Mouse (Mus musculus): ENCODE measurements at regions not wholly inside any gene's neighbourhood (a gene's known extent, or its start where the extent isn't known, plus 50 kb on each side); places are given as distances from the start of the nearest gene placed in this dataset.

DNA sequence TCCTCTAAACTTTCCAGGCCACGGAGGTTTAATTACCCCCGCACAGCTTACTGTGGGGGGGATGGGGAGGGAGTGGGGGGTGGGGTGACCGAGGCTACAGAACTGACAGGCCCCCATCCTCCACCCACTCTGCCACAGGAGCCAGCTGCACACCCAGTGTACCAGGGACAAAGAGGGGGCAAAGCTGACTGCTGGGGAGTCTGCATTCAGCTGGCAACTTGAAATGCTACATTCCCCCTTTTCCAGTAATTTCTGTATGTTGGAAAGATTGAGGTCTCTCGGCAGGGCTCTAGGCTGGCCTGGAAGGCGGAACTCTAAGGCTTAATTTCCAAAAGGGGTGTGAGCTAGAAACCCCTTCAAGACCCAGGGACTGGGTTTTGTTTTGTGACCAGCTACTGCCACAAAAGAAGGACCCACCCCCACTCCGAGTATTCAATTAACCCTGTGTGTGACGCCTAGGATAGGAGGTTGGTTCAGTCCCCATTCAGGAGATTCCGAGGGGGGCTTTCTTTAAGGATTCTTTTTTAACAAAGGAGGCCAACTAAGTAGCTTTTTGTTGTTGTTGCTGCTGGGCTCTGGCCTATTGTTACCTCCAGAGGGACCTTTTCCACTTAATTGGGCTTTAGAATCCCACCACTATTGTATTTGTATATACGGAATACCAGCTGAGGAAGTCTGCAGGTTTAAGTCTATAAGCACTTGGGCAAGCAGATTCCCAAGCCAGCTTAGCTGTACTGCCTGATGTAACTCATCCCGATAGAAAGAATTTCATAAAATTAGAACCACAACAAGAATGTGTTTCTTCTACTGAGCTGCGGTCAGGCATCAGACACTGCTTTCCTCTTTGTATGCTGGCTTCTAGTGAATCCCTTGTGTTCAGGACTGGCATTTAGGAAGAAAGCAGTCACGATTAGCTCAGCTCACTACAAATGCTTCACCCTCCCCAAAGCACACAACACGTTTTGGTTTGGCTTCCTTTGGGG, 191.2 kb downstream of the Sox11 start:
- no peak for ATAC-seq (replicated peaks; ENCODE audit: poor library complexity, severe bottlenecking)

GRCm38 (mm10) chr12:27143310-27143709, 199.1 kb downstream of the Sox11 start:
- ATAC-seq (replicated peaks; ENCODE audit: poor library complexity, severe bottlenecking) = no peak

- ATAC-seq (replicated peaks; ENCODE audit: poor library complexity, severe bottlenecking) = no peak
Measured at GRCm38 (mm10) chr12:27140335-27140702, 202.1 kb downstream of the Sox11 start.

GRCm38 (mm10) chr12:27139683-27140334, 202.6 kb downstream of the Sox11 start:
- ATAC-seq (replicated peaks; ENCODE audit: poor library complexity, severe bottlenecking) = no peak

DNA sequence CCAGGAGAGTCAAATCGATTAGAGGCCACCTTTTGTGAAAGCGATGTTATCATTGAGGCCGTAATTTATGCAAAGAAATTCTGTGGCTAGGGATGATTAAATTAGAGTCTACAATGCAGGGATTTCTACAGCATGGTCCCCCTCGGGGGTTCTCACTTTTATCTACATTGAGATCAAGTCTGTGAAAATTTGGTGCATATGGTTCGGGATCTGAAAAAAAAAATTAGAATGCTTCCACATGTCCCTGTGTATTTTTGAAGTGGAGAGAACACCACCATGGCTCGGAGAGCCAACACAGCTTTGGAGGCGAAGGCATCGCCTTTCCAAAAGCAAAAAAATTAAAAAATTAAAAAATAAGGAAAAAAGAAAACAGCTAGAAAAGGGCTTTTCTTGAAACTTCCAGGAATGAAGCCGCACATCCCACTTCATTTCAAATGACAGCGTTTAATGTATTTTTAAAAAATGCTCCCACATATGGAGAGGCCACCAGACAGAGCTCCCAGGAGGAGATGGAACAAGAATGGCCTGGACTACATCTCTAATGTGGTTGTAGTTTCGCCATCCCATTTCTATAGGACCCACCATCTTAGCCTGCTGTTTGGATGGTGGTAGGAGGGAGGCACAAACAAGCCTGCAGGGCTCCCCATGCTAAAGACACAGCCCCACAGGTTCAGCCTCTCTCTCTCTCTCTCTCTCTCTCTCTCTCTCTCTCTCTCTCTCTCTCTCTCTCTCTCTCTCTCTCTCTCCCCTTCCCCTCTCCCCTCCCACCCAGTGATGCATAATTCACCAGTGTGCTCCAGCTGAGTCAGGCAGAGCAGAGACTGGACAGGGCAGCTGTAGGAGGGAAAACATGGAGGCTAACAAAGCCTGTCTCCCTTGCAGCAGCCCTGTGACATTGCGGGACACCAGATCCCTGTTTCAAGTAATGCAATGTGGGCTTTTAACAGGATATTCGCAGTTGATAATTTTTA, 203.4 kb downstream of the Sox11 start:
- ATAC-seq (replicated peaks; ENCODE audit: poor library complexity, severe bottlenecking) = no peak

DNA sequence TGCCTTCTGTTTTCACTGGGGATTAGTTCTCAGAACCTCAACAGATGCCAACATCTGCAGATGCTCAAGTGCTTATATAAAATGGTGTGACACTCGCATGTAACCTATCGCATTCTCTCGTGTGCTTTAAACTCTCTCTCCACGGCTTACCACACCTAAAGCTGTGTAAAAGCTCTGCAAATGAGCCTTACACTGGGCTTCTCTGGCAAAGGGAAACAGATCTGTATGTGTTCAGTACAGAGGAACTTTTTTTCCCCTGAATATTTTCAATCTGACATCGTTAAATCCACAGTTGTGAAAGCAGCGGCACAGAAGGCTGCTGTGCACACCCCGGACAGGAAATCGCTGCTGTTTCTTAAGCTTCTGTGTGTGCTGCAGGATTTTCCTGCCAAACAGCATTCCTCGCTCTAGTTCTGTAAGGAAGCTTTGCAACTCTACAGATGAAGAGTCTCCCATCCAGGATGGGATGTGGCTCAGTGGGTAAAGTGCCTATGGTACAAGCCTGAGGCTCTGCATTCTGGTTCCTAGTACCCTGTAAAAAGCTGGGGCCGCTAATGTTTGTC, 206.3 kb downstream of the Sox11 start:
- ATAC-seq (replicated peaks; ENCODE audit: poor library complexity, severe bottlenecking) = no peak

DNA sequence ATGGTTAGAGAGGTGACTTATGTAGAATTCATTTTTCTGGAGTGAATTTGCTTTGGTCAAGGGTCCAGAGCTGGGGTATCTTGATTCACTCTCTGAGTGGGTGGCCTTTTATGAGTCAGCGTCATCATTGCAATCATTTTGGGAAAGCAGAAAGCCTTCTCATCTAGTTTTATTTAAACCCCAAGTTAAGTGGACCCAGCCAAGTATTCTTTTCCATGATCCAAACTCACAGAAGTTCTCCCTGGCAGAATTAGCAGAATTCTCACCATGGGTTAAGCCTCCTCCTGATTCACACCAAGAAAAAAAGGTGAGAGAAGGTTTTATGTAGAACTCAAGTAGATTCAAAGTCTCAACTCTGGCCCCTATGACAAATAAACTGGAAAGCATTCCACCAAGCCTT, 211.8 kb downstream of the Sox11 start:
- ATAC-seq (replicated peaks; ENCODE audit: poor library complexity, severe bottlenecking) = no peak

GRCm38 (mm10) chr12:27127054-27127605, 215.2 kb downstream of the Sox11 start:
- no peak for ATAC-seq (replicated peaks; ENCODE audit: poor library complexity, severe bottlenecking)

DNA sequence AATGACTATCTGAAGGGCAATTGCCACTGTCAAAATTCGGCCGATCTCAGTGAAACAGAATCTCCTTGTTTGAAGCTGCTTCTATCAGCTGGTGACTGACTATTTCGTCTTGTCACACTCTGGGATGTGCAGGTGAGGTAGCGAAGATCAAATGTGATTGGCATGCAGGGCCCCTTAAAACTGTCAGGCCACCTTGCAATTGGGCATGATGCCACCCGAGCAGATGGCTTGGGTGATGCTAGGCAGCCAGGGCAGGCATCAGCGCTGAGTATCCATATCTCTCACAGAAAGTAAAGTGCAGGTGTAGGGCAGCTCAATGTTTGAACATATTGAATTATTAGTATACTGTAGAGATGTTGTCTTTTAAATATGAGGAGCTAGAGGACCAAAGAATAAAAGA, 223.8 kb downstream of the Sox11 start:
- no peak for ATAC-seq (replicated peaks; ENCODE audit: poor library complexity, severe bottlenecking)

GRCm38 (mm10) chr12:27115392-27115791, 227.0 kb downstream of the Sox11 start:
- no peak for ATAC-seq (replicated peaks; ENCODE audit: poor library complexity, severe bottlenecking)

DNA sequence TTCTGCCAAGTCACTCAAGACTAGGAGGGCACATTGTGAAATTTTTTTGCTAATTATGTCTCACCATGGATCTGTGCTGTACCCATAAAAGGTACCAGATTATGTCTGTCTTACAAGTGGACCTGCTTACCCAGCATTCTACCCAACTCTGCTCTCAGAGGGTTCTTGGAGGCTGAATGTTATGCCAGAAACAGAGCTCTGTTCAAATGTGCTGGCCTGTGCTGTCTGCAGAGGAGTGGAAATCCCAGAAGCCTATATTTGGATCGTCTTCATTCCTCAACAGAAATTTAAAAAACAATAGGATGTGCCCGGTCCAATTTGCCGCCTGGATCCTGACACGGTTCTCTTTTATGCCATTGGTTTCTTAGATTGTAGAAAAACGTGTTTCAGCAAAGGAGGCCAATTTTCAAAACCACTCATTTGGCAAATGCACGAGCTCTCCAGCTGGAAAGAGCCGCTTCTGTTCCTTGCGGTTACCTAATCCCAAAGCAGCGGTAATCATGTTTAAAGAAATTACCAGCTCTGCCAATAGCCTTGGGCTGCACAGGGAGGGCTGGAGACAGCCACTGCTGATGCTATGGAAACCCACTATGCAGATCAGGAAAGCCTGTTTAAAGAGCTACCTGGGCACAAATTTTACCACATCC, 237.3 kb downstream of the Sox11 start:
- no peak for ATAC-seq (replicated peaks; ENCODE audit: poor library complexity, severe bottlenecking)

DNA sequence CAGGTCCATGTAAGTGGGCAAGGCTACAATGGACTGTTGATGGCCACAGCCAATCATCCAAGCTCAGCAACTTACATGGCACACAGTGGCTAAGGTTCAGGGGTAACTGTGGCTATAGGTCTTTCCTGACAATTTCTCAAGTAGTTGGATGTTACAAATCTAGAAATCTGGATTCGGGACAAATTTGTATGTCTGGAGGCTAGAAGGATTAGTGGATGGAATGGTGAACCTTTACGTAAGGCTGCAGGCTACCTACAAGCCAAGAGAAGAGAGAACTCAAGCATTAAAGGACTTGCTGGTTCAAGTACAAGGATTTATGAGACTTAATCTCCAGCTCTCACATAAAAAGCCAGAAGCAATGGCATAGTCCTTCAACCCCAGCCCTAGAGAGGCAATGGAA, 239.4 kb downstream of the Sox11 start:
- no peak for ATAC-seq (replicated peaks; ENCODE audit: poor library complexity, severe bottlenecking)

- no peak for ATAC-seq (replicated peaks; ENCODE audit: poor library complexity, severe bottlenecking)
Measured at GRCm38 (mm10) chr12:27089206-27089605, 253.2 kb downstream of the Sox11 start.

DNA sequence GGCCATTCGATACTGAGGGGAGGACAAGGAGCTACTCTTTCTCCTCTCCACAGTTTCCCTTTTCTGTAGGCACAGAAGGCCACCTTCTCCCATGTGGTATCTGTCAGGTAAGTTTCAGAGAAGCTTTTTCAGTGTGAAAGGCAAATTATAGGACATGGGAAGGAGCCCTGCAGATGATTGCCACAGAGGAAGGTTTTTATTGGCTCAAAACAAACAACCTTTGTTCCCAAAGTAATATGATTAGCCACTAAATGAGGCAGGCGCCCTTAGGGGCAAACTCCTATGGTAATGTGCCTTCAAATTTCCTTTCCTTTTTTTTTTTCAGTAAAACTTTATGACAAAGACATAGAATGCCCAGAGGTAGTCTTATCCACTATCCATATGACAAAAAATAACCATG, 256.5 kb downstream of the Sox11 start:
- no peak for ATAC-seq (replicated peaks; ENCODE audit: poor library complexity, severe bottlenecking)

DNA sequence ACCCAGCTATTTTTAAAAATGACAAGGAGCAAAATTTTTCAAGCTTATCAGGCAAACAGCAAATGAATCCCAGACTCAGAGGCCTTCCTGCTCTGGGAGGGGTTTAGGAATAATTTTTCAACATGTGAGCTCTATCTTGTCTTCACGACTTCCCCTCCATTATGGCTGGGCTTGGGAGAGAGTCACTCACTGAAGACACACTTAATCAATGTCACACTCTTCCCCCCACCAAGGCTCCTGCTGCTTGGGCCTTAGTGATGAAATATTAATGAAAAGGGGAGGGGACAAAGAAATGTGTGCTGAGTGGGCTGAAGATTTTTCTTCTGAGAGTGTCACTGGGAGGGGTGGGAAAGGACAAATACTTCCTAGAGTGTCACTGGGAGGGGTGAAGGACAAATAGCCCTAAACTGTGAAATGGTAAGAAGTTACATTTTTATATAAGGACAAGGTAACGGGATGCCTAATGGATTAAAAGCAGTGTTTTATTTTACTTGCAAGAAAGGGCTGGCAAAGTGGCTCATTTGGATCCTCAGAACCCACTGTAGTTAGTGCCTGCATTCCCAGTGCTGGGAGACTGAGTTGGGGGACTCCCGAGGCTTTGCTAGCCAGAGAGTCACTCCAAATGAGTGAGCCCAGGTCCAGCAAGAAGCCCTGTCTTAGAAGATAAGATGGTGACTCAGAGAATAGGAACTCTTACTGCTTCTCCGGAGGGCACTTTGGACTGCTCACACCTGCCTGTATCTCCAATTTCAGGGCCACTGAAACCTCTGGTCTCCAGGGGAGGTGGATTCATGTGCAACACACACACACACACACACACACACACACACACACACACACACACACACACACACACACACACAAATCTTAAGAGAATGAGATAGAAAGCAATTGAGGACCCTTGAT, 258.5 kb downstream of the Sox11 start:
- no peak for ATAC-seq (replicated peaks; ENCODE audit: poor library complexity, severe bottlenecking)

DNA sequence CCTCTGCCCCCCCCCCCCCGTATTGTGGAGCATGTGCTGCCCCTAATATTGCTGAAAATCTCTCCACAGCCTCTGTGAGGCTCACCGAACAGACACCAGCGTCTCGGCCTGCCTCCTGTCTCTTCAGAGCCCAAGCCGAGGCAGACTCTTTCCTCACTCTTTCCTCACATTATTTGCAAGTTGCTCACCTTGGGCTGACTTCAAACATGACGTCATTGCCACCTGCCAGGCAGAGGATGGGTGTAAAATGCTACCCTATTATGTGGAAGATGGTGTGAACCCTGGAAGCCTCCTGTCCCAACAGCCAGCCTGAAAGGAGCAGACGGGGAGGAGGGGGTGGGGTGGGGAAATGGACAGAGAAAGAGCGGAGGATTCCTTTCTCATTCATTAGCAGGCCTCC, 259.3 kb downstream of the Sox11 start:
- ATAC-seq (replicated peaks; ENCODE audit: poor library complexity, severe bottlenecking) = no peak

DNA sequence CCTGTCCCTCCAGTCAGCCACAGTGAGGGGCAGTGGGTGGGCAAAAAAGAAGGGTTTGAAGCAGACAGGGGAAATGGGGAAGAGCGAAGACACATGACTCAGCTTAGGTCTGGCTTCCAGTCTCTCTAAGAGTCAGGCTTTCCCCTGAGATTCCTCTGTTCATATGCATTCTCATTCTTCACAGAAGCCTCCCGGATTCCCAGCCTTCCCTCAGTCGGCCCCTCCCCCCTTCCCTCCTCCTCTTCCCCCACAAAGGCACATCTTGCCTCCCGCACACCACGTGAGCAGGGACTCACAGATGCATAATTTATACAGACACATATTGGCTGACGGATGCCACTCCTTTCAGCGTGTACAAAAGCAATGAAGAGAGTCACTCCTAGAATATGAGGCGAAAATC, 259.8 kb downstream of the Sox11 start:
- ATAC-seq (replicated peaks; ENCODE audit: poor library complexity, severe bottlenecking) = no peak

DNA sequence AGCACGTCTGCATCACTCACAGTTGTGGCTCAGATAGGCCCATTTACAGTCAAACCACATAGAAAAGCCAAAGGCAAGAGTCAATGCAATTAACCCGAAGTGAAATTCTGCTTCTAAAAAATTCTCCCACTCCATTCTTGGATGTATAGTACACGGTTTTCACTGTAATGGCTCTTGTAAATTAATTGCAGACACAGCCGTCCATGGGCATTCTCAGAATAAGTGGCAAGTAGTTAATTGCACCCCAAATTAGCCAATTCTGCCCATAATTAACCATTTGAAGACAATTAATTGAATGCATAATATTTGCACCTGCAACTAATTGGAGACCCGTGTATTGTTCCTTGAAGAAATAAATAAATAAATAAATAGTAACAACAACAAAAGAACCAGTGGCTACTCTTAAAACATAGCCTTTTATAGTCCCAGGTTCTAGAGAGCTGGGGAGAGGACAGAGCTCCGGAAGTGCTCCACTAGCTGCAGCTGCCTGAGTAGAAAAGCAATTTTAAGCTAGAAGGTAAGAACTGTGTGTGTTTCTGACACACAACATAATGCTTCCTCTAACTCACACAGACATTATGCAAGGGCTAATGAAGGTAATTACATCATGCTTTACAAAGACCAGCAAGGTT, 266.2 kb downstream of the Sox11 start:
- no peak for ATAC-seq (replicated peaks; ENCODE audit: poor library complexity, severe bottlenecking)

Measured in granulocyte monocyte progenitor cell, adult 5-6 weeks (primary cell).